Mouse (Mus musculus) bone marrow, adult 2 months (tissue): ENCODE measurements around the gene Txndc15.

Source experiments
- CTCF ChIP-seq: fragments of 200-500 bp; IDR thresholded peaks from 2 replicates; pipeline ENCODE4 v1.5.1; 2011; ENCODE audit warnings: low read length, control low read depth; ENCODE audit not compliant: control insufficient read depth, insufficient read depth
- POLR2A ChIP-seq: fragments of 200-500 bp; IDR thresholded peaks from 2 replicates; pipeline ENCODE4 v1.6.1; 2011; ENCODE audit warnings: low read depth, mild to moderate bottlenecking, control low read depth, low read length, borderline replicate concordance; ENCODE audit not compliant: control insufficient read depth

GRCm38 (mm10) chr13:55760576-55760975 lies 46.1 kb downstream of the Txndc15 start:
- TF ChIP-seq CTCF (no peak), POLR2A (no peak)
